Mouse (Mus musculus) testis, postnatal 10 days (tissue): ENCODE data around the gene Fxyd7.
A peak's percentile ranks its signal among the peaks of the same experiment; 100 is the strongest.

Source experiments
- DNase-seq: peaks from one replicate; pipeline ENCODE4 v3.0.0; 2021; ENCODE audit warnings: low spot score

The Fxyd7 gene

DNA sequence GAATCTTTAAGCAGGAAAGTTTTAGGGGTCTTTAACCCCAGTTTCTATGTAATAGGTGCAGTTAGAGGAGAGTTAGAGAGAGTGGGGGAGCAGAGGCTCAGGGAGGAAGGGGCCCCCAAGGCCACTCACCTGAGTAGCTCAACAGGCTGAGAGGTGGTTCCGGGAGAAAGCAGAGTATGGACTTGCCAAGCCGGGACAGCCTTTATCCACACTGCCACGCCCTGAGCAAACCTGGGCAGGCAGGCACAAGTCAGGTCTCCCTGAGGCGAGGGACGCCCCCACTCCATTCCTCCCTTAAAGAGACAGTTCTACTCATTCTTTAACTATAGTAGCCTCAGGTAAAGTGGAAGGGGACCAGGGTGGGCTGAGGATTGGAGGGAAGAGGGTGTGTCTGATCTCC is 25.2 kb upstream of the Fxyd7 start, which contains the start of gene Fxyd3:
Fxyd3 (minus strand) TSS at position 213 of the 400 bp plus-strand sequence.
- no peak for DNase-seq

- DNase-seq, result no peak
These were observed 23.4 kb upstream of the Fxyd7 start for GRCm38 (mm10) chr7:31074713-31075069.

- DNase-seq, result peak; percentile 60
These were observed 22.9 kb upstream of the Fxyd7 start for GRCm38 (mm10) chr7:31074061-31074712.

DNA sequence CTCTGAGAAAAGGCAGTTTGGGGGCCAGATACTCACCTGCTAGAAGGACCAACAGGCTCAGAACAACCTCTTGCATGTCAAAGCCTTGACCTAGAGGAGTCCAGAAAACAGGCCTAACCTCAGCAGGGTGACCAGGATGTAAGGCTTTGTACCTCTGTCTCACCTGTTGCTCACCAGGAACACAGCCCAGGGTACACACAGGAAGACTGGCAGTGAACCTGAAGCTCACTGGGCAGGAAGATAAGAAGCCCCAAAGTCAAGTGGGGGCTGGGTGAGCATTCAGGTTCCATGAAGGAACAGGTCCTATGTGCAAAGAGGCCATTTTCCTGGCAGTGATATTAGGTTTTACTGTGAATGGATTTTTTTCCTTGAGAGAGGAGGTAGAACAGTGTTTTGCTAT is 22.3 kb upstream of the Fxyd7 start:
- DNase-seq, result no peak

- no peak for DNase-seq
These were observed 21.1 kb upstream of the Fxyd7 start for GRCm38 (mm10) chr7:31072326-31072725.

GRCm38 (mm10) chr7:31070324-31070723 is 19.1 kb upstream of the Fxyd7 start:
- DNase-seq, result no peak

DNA sequence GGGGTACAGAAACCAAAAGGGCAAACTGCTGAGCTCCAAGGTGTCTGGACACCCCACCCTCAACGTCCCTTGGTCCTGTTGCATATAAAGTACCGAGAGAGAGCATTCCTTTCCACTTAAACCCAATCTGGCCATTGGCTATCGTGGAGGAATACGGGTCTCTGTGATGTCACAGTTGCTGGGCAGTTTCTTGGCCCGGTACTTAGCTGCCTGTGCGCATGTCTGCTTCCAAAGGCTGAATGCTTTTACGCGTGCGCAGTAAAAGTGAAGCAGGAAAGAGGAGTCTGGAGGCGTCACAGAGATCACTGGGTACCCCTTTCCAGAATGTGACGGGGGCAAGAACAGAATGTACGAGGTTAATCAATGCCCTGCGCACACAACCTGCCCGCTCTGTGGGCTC is 18.2 kb upstream of the Fxyd7 start:
- no peak for DNase-seq

- peak; percentile 75 for DNase-seq
These were observed 16.6 kb upstream of the Fxyd7 start for GRCm38 (mm10) chr7:31067836-31068235.

DNA sequence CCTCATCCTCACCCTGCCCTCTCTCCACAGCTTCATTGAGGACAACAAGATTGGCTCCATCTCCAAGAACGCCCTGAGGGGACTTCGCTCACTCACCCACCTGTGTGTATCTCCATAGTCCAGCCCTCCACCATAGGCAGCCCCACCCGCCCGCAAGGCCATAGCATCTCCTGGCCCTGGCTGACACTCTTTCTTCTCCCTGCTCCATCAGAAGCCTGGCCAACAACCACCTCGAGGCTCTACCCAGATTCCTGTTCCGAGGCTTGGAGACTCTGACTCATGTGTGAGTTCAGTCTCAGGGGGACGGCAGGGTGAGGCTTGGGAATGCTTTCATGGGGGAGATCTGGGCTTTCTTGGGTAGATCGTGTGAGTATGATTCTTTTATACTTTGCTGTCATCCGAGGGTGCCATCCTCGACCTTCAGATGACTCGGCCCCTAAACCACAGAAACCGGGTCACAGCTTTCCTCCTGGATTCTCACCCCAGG is 11.8 kb upstream of the Fxyd7 start:
- DNase-seq, result no peak

DNA sequence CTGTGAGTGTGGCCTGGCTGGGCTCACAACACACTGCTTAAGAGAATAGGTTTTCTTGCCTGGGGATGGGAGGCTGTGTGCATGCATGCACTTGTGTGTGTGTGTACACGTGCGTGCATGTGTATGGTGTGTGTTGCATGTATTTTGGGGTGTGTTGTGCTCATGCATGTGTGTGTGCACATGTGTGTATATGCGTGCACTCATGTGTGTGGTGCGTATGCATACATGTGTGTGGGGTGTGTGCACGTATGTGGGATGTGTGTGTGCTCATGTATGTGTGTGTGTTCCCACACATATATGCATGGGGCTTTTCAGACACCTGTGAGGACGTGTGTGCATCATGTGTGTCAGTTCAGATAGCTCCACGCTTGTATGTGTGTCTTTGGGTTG is 9.3 kb upstream of the Fxyd7 start:
- no peak for DNase-seq

DNA sequence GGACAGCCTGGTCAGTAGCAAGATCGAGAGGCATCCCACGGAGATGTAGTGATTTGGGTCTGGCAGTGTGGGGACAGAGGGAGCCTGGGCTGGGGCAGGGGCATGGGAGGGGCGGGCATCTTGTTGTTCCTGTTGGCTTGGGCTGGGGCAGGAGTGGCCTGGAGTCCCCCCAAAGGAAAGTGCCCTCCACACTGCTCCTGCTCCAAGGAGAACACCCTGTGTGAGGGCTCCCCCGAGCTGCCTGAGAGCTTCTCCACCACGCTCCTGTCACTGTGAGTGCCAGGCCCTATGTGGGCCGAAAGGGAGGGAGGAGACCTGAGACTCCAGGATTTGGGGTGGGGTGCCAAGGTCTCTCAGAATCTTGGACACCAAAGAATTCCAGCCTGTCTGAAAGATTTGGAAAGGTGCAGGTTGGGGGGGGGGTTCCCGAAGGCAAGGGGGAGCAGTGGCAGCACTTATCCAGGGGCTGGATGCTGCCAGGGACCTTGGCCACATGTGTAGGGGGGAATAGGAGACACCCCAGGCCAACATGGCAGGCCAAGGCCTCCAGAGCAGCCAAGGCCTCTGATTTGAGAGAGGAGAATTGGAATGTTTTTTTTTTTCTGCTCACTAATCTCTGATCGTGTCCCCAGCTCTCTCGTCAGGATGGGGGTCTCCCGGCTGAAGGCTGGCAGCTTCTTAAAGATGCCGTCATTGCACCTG is 8.8 kb upstream of the Fxyd7 start:
- DNase-seq, result peak; percentile 53

- peak; percentile 95 for DNase-seq
These were observed 7.8 kb upstream of the Fxyd7 start, which contains the start of gene Lgi4 for GRCm38 (mm10) chr7:31059108-31059507. TSS of gene Lgi4 (plus strand) at chr7:31059342.

GRCm38 (mm10) chr7:31058211-31058610 is 6.9 kb upstream of the Fxyd7 start:
- no peak for DNase-seq

- no peak for DNase-seq
These were observed 6.5 kb upstream of the Fxyd7 start for GRCm38 (mm10) chr7:31057730-31058129.

DNA sequence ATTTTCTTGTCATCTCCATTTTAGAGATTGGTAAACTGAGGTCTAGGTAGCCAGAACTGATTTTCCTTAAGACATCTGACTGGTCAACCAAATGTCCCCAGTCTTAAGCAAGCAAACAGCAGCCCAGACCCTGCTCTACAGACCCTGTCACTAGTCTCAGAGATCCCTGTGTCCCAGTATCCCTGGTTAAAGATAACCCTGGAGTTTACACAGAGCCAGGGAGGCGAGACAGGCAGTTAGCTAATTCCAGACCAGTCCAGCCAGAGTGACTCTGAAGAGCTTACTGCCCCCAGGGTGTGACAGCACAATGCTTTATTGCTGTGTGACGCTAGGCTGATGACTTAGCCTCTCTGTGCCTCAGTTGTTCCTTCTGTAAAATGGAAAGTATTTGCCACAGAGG is 5.8 kb upstream of the Fxyd7 start, which contains the start of gene Fxyd1:
Fxyd1 (minus strand) TSS at position 129 of the 400 bp plus-strand sequence.
- DNase-seq, result no peak

DNA sequence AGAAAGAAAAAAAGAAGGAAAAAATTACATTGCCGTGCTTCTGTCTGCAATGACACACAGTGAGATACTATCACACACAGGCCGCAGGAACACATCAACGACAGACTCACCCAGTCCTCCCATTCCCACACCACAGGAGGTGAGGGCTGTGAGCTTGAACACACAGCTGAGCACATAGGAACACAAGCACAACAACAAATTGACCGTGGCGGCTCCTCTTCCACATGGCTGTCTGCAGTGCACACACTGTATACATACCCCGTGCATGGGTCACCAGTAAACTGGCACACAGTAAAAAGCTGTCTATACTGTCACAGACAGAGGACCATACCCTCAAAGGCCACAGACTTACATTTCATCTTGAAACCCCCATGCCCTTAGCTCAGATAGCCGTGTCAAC is 5.2 kb upstream of the Fxyd7 start:
- no peak for DNase-seq

DNA sequence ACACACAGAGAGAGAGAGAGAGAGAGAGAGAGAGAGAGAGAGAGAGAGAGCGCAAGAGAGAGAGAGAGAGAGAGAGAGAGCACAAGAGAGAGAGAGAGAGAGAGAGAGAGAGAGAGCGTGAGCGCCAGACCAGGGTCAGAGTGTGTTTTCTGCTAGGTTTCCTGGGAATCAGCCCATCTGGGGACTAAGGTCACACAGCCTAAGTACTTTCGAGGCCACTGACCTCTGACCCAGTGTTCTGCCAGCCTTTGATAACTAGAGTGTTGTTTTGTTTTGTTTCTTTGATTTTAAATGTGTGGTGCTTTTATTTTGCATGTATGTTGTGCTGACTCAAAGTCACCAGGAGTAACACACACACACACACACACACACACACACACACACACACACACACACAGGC is 4.6 kb upstream of the Fxyd7 start:
- peak; percentile 68 for DNase-seq

GRCm38 (mm10) chr7:31055354-31055824 is 4.1 kb upstream of the Fxyd7 start:
- DNase-seq, result peak; percentile 90

- peak; percentile 59 for DNase-seq
These were observed 3.5 kb upstream of the Fxyd7 start for GRCm38 (mm10) chr7:31054661-31055320.

- DNase-seq, result peak; percentile 65
These were observed 2.7 kb upstream of the Fxyd7 start for GRCm38 (mm10) chr7:31053882-31054447.

- DNase-seq, result peak; percentile 84
These were observed 1.6 kb upstream of the Fxyd7 start for GRCm38 (mm10) chr7:31052636-31053434.

GRCm38 (mm10) chr7:31052251-31052635 is 976 bp upstream of the Fxyd7 start:
- DNase-seq, result no peak
